Mouse (Mus musculus) limb, embryonic 10.5 days (tissue): ENCODE measurements around the gene Rnf44. TPM values are rescaled to one million over a fixed set of nuclear protein-coding genes. Genes with fewer than 3 reads are reported as not detected.

Experiments used
- DNase-seq: peaks from one replicate; pipeline ENCODE4 v3.0.0-alpha.2; 2017; ENCODE audit warnings: low spot score
- H3K27ac ChIP-seq: fragments of 300-500 bp; sonication (generic); 2 replicates; pipeline ENCODE4 v1.5.1; 2016; ENCODE audit warnings: mild to moderate bottlenecking
- H3K27me3 ChIP-seq: fragments of 300-500 bp; sonication (generic); 2 replicates; pipeline ENCODE4 v1.6.1; 2016; ENCODE audit warnings: low read depth, mild to moderate bottlenecking; ENCODE audit not compliant: poor library complexity, severe bottlenecking
- H3K36me3 ChIP-seq: fragments of 300-500 bp; sonication (generic); 2 replicates; pipeline ENCODE4 v1.6.1; 2016; ENCODE audit warnings: mild to moderate bottlenecking, moderate library complexity
- H3K4me1 ChIP-seq: fragments of 300-500 bp; sonication (generic); 2 replicates; pipeline ENCODE4 v1.6.1; 2016
- H3K4me3 ChIP-seq: fragments of 300-500 bp; sonication (generic); 2 replicates; pipeline ENCODE4 v1.5.1; 2016; ENCODE audit warnings: mild to moderate bottlenecking, moderate library complexity
- H3K9me3 ChIP-seq: fragments of 300-500 bp; sonication (generic); replicated peaks from 2 replicates; pipeline ENCODE4 v1.6.1; 2016; ENCODE audit warnings: mild to moderate bottlenecking
- WGBS: fragments of 180-500 bp; shearing (Covaris S2); methylation state at CpG from one replicate; pipeline ENCODE4 v1.1.7; 2016; 5-methylcytosine and 5-hydroxymethylcytosine counted together
- polyA plus RNA-seq: library from polyadenylated mRNA; unstranded; fragments of >200 nt; fragmentation: Nextera tagmentation; extraction: Ambion mirVana; gene quantifications from 2 replicates; pipeline ENCODE4 v1.2.1, GENCODE M21; 2016

Rnf44 gene
- polyA plus RNA-seq, 1 experiment from 2014 or later, result 104 TPM

- Histone ChIP-seq H3K36me3 (peaks cover 78% of the 10 kb centered on the region), H3K27me3 (no peaks in the 10 kb centered on the region), H3K4me1 (no peaks in the 10 kb centered on the region), H3K27ac (no peak overlapping the region), H3K9me3 (no peaks in the 10 kb centered on the region), H3K4me3 (no peak overlapping the region)
- DNase-seq, result no peak
- WGBS, result 81% methylated on average over 3 of the region's 3 CpGs
These were observed 60.9 kb downstream of the Rnf44 start for GRCm38 (mm10) chr13:54632731-54633277.

Other genes with a start within 250 kb of the Rnf44 start
- 189 and 192 TPM in 2 replicates for gene Thoc3, start 225.1 kb downstream of the Rnf44 start, polyA plus RNA-seq
- 20.6 and 21.1 TPM in 2 replicates for gene Simc1, start 190.1 kb downstream of the Rnf44 start, polyA plus RNA-seq
- gene 4833439L19Rik, start 128.5 kb downstream of the Rnf44 start, polyA plus RNA-seq, result 198 TPM in 2 replicates
- 28.8 and 31.5 TPM in 2 replicates for gene Arl10, start 118.9 kb downstream of the Rnf44 start, polyA plus RNA-seq
- 112 and 143 TPM in 2 replicates for gene Nop16, start 103.8 kb downstream of the Rnf44 start, polyA plus RNA-seq
- 143 and 148 TPM in 2 replicates for gene Higd2a, start 103.7 kb downstream of the Rnf44 start, polyA plus RNA-seq
- gene Cltb, start 82.6 kb downstream of the Rnf44 start, polyA plus RNA-seq, result 8.5 and 12.3 TPM in 2 replicates
- 75.7 and 87.7 TPM in 2 replicates for gene Faf2, start 72.1 kb downstream of the Rnf44 start, polyA plus RNA-seq
- 0.04 TPM in 1 of 2 replicates, not detected in the other for gene Cdhr2, start 7.6 kb upstream of the Rnf44 start, polyA plus RNA-seq
- gene Gprin1, start 56.0 kb upstream of the Rnf44 start, polyA plus RNA-seq, result 0.24 and 0.54 TPM in 2 replicates
- gene Sncb, start 72.7 kb upstream of the Rnf44 start, polyA plus RNA-seq, result not detected in 2 replicates
- not detected in 2 replicates for gene Eif4e1b, start 90.1 kb upstream of the Rnf44 start, polyA plus RNA-seq
- 2.0 and 3.3 TPM in 2 replicates for gene Tspan17, start 95.5 kb upstream of the Rnf44 start, polyA plus RNA-seq